Mouse (Mus musculus) granulocyte monocyte progenitor cell, adult 5-6 weeks (primary cell): ENCODE measurements around the gene Apbb1. TPM values are rescaled to one million over a fixed set of nuclear protein-coding genes. Genes with fewer than 3 reads are reported as not detected.

ENCODE experiments used
- ATAC-seq: replicated peaks from 2 replicates; pipeline ENCODE4 v1.8.0; 2016; ENCODE audit warnings: mild to moderate bottlenecking, moderate TSS enrichment, inconsistent platforms; ENCODE audit not compliant: poor library complexity, severe bottlenecking
- total RNA-seq, 2 experiments: library from RNA; stranded (forward) in 1 of 2; stranded (reverse) in 1 of 2; fragments of 200-712, 200-1000 nt in 1 of 2; fragments of >200 nt in 1 of 2; fragmentation: Nextera tagmentation in 1 of 2; gene quantifications; 2 replicates each; pipeline ENCODE4 v1.2.3; 2014 to 2017

Apbb1 gene
- total RNA-seq (2014; fragmentation: Nextera tagmentation), result 0.81 TPM in 1 of 2 replicates, not detected in the other
- total RNA-seq (2017), result 0.05 TPM in 1 of 2 replicates, not detected in the other

GRCm38 (mm10) chr7:105581094-105581703 is at the start of gene Apbb1:
Gene Apbb1, minus strand, starts transcription at chr7:105581653.
- ATAC-seq, result peak; percentile 83

- ATAC-seq, result peak; percentile 52
These were observed 47.2 kb upstream of the Apbb1 start for GRCm38 (mm10) chr7:105628633-105629032.

- no peak for ATAC-seq
These were observed 43.9 kb upstream of the Apbb1 start for GRCm38 (mm10) chr7:105625397-105625796.

GRCm38 (mm10) chr7:105621646-105622292 is 40.3 kb upstream of the Apbb1 start:
- no peak for ATAC-seq

GRCm38 (mm10) chr7:105621053-105621452 is 39.6 kb upstream of the Apbb1 start:
- ATAC-seq, result no peak

- no peak for ATAC-seq
These were observed 38.2 kb upstream of the Apbb1 start for GRCm38 (mm10) chr7:105619701-105620100.

GRCm38 (mm10) chr7:105617810-105618209 is 36.4 kb upstream of the Apbb1 start:
- ATAC-seq, result no peak

GRCm38 (mm10) chr7:105616561-105616960 is 35.1 kb upstream of the Apbb1 start:
- no peak for ATAC-seq

- ATAC-seq, result no peak
These were observed 34.3 kb upstream of the Apbb1 start for GRCm38 (mm10) chr7:105615720-105616119.

GRCm38 (mm10) chr7:105614400-105614799 is 32.9 kb upstream of the Apbb1 start:
- ATAC-seq, result no peak

- ATAC-seq, result no peak
These were observed 30.3 kb upstream of the Apbb1 start for GRCm38 (mm10) chr7:105611767-105612166.

- ATAC-seq, result peak; percentile 83
These were observed 27.0 kb upstream of the Apbb1 start for GRCm38 (mm10) chr7:105608467-105608866.

- peak; percentile 92 for ATAC-seq
These were observed 21.6 kb upstream of the Apbb1 start for GRCm38 (mm10) chr7:105602860-105603623.

GRCm38 (mm10) chr7:105590097-105590496 is 8.6 kb upstream of the Apbb1 start:
- no peak for ATAC-seq

GRCm38 (mm10) chr7:105588325-105588912 is 7.0 kb upstream of the Apbb1 start:
- ATAC-seq, result peak; percentile 22; the same call in 1 of the 2 replicates

GRCm38 (mm10) chr7:105581959-105582358 is 506 bp upstream of the Apbb1 start:
- ATAC-seq, result no peak

GRCm38 (mm10) chr7:105580627-105581089 is 795 bp downstream of the Apbb1 start:
- ATAC-seq, result no peak

- no peak for ATAC-seq
These were observed 3.0 kb downstream of the Apbb1 start for GRCm38 (mm10) chr7:105578481-105578880.

- no peak for ATAC-seq
These were observed 4.0 kb downstream of the Apbb1 start for GRCm38 (mm10) chr7:105577377-105577871.

GRCm38 (mm10) chr7:105576166-105576748 is 5.2 kb downstream of the Apbb1 start:
- no peak for ATAC-seq
